In the genomic region with DNA sequence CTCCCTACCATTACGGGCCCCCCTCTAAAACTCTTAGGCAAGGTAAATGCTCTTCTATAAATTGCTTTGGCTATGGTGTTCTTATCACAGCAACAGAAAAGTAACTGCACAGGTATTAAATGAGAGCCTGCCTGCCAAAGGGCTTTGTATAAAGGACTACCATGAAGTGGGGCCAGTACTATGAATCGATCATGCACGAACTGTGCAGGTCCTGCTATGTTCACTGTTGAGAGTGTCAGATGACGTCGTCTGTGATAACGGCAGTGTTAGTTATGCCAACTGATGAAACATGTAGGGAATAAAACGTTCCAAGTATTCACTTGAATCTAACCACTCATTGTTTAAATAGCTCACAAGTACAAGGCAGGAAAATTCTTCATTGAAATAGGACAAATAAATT, we compare ENCODE assay signal across 23 mouse cellular contexts.
"Had no signal": no experiment of that assay in that cellular context is flagged by ENCODE, and none has a peak within 500 bp of the region (broad histone marks: within the 10 kb centered on the region; RNA-seq: fewer than 3 reads in every experiment).

No protein-coding gene starts in this region.

- H3K4me2 ChIP-seq: liver, embryonic 12.5 days; liver, embryonic 15.5 days; lung, embryonic 15.5 days; midbrain, embryonic 13.5 days; neural tube, embryonic 13.5 days; stomach, embryonic 15.5 days had no signal

- H3K27me3 ChIP-seq: liver, embryonic 12.5 days; liver, embryonic 15.5 days; lung, embryonic 15.5 days; megakaryocyte, embryonic 14.5 days; midbrain, embryonic 13.5 days; neural tube, embryonic 13.5 days; stomach, embryonic 15.5 days had no signal

- H3K36me3 ChIP-seq: liver, embryonic 12.5 days; liver, embryonic 15.5 days; lung, embryonic 15.5 days; midbrain, embryonic 10.5 days; midbrain, embryonic 13.5 days; neural tube, embryonic 13.5 days; stomach, embryonic 15.5 days had no signal

- H3K9ac ChIP-seq: liver, embryonic 12.5 days; liver, embryonic 15.5 days; lung, embryonic 15.5 days; midbrain, embryonic 13.5 days; neural tube, embryonic 13.5 days; stomach, embryonic 15.5 days had no signal

- H3K27ac ChIP-seq: kidney, postnatal 0 days; layer of hippocampus, adult 2 months; liver, embryonic 12.5 days; liver, embryonic 15.5 days; lung, embryonic 15.5 days; midbrain, embryonic 10.5 days; midbrain, embryonic 13.5 days; neural tube, embryonic 13.5 days; stomach, embryonic 15.5 days had no signal

- H3K4me3 ChIP-seq: layer of hippocampus, adult 2 months; liver, embryonic 12.5 days; liver, embryonic 15.5 days; lung, embryonic 15.5 days; megakaryocyte, embryonic 14.5 days; midbrain, embryonic 10.5 days; midbrain, embryonic 13.5 days; myocyte; neural tube, embryonic 13.5 days; stomach, embryonic 15.5 days had no signal

- H3K9me3 ChIP-seq: liver, embryonic 15.5 days; lung, embryonic 15.5 days; midbrain, embryonic 13.5 days; neural tube, embryonic 13.5 days; stomach, embryonic 15.5 days had no signal

- ATAC-seq: liver, embryonic 12.5 days; midbrain, embryonic 13.5 days; midbrain, embryonic 16.5 days had no signal

- DNase-seq: kidney, adult 2 months; kidney, postnatal 25 days; layer of hippocampus, adult 9-11 months; liver; lung, adult 18-20 months; lung, postnatal 10 days; lung, postnatal 36 days; right cerebral cortex, adult 18-20 months; right cerebral cortex, postnatal 14 days; right cerebral cortex, postnatal 4 days; thymus, postnatal 25 days had no signal

- H3K4me1 ChIP-seq: liver, embryonic 12.5 days; liver, embryonic 15.5 days; lung, embryonic 15.5 days; midbrain, embryonic 10.5 days; midbrain, embryonic 13.5 days; neural tube, embryonic 13.5 days; stomach, embryonic 15.5 days had no signal
